Mouse (Mus musculus): ENCODE data around the gene Spsb3. TPM values are rescaled to one million over a fixed set of nuclear protein-coding genes. Genes with fewer than 3 reads are reported as not detected.
A peak's percentile ranks its signal among the peaks of the same experiment; 100 is the strongest.

Spsb3 gene
- polyA plus RNA-seq, 1 experiment, result 84.5 TPM

DNA sequence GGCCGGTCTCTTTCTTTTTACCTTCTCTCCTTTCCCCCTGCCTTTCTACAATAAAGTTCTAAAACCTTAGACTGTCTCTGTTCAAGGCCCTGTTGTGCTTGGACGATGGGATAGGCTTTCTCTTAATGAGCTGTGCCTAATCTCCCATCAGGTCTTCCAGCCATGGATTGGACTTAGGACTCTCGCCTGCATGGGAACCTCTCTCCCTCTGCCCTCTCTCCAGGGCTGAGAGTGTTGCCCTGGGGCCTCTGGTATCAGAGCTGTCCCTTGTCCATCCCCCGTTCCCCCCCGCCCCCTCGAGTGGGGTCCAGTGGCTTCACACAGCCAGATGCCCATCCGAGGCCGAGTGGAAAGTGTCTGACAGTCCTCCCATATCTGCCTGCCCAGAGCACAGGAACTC is 11.5 kb upstream of the Spsb3 start:
- DNase-seq (ENCODE audit: low read depth), result no peak
- TF ChIP-seq CTCF (IDR thresholded peaks at IDR 0.05; ENCODE audit: borderline replicate concordance, extremely low read depth, insufficient read depth, insufficient read length) (no peak), POLR2A (IDR thresholded peaks at IDR 0.05; ENCODE audit: borderline replicate concordance, extremely low read depth, insufficient read depth, insufficient read length, poor library complexity, severe bottlenecking) (no peak)

GRCm38 (mm10) chr17:24877336-24878116 is 8.9 kb upstream of the Spsb3 start:
- TF ChIP-seq POLR2A (IDR thresholded peaks at IDR 0.05; ENCODE audit: borderline replicate concordance, extremely low read depth, insufficient read depth, insufficient read length, poor library complexity, severe bottlenecking) (no peak), CTCF (IDR thresholded peaks at IDR 0.05; ENCODE audit: borderline replicate concordance, extremely low read depth, insufficient read depth, insufficient read length) (no peak)

DNA sequence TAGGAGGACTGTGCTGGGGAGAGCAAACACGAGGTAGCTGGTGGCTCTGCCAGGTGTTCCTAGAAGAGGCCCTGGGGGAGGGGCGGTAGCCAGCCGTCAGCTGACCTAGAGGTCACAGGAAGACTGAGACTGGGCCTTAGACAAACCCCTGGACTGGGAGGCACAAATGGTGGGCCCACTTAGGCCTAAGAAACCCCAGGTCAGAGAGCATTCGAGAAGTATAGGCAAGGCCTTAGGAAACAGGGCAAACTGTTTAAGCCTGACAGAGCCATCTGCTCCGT is 8.4 kb upstream of the Spsb3 start:
- TF ChIP-seq CTCF (IDR thresholded peaks at IDR 0.05; ENCODE audit: borderline replicate concordance, extremely low read depth, insufficient read depth, insufficient read length) (no peak), POLR2A (IDR thresholded peaks at IDR 0.05; ENCODE audit: borderline replicate concordance, extremely low read depth, insufficient read depth, insufficient read length, poor library complexity, severe bottlenecking) (no peak)
- no peak for DNase-seq (ENCODE audit: low read depth)

More at GRCm38 (mm10) chr17:24877336-24878116, 8.9 kb upstream of the Spsb3 start:
- no peak for DNase-seq (ENCODE audit: low read depth)

- TF ChIP-seq CTCF (IDR thresholded peaks at IDR 0.05; ENCODE audit: borderline replicate concordance, extremely low read depth, insufficient read depth, insufficient read length), result no peak
- TF ChIP-seq POLR2A (IDR thresholded peaks at IDR 0.05; ENCODE audit: borderline replicate concordance, extremely low read depth, insufficient read depth, insufficient read length, poor library complexity, severe bottlenecking), result no peak
- DNase-seq (ENCODE audit: low read depth), result no peak
Observed at GRCm38 (mm10) chr17:24878531-24878930, 7.9 kb upstream of the Spsb3 start.

- no peak for DNase-seq (ENCODE audit: low read depth)
- no peak for TF ChIP-seq POLR2A (IDR thresholded peaks at IDR 0.05; ENCODE audit: borderline replicate concordance, extremely low read depth, insufficient read depth, insufficient read length, poor library complexity, severe bottlenecking)
- peak; percentile 50; the same call in 1 of the 2 replicates for TF ChIP-seq CTCF (IDR thresholded peaks at IDR 0.05; ENCODE audit: borderline replicate concordance, extremely low read depth, insufficient read depth, insufficient read length)
Observed at GRCm38 (mm10) chr17:24881738-24882440, 4.6 kb upstream of the Spsb3 start.

DNA sequence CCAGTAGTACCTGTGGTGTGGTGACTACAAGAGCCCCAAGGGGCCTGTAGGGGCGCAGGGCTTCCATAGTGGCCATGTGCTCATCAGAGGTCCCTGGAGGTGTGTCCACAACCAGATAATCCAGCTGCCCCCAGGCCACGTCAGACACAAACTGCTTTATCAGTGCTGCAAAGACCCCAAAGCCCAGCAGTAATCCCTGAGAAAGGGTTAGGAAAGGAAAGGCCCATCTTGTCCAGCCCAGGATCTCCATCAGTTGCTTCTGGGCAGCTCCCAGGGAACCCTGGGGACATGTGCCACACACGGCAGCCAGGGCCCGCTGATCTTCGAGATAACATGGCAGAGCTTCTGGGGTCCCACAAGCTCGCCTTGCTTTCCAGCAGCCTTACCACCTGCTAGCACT is 2.1 kb upstream of the Spsb3 start:
- TF ChIP-seq POLR2A (IDR thresholded peaks at IDR 0.05; ENCODE audit: borderline replicate concordance, extremely low read depth, insufficient read depth, insufficient read length, poor library complexity, severe bottlenecking) (no peak), CTCF (IDR thresholded peaks at IDR 0.05; ENCODE audit: borderline replicate concordance, extremely low read depth, insufficient read depth, insufficient read length) (no peak)
- no peak for DNase-seq (ENCODE audit: low read depth)

DNA sequence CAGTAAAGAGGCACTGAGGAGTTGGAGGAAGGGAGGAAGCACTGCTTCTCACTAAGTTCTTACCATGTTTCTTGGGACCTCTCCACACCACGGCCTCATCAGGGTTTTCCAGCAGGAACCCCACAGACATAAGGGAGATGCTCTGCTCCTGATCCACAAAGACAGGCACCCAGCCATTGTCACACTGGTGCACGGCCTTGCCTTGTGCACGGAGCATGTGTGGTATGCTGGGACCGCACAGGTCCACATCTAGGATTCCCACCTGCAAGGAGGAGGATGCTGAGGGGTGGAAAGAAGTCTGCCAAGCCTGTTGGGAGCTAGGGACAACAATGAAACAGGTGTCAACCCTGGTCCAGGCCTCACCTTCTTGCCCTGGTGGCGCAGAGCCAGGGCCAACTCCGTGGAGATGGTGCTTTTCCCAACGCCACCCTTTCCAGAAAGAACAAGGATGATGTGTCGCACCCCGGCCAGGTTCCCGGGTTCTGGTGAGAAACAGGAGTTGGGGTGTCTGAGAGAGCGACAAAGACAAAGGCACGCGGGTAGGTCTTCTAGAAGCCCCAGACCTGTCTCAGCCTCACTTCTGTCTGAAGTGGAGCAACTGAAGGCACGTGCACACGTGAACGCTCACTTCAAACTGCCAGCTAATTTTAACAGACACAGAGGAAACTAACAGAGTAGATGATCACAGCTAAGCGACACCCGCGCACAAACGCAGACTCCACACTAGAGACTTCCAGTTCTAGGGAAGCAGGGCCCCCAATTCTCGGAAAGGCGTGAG is 898 bp upstream of the Spsb3 start:
- no peak for TF ChIP-seq POLR2A (IDR thresholded peaks at IDR 0.05; ENCODE audit: borderline replicate concordance, extremely low read depth, insufficient read depth, insufficient read length, poor library complexity, severe bottlenecking)
- no peak for TF ChIP-seq CTCF (IDR thresholded peaks at IDR 0.05; ENCODE audit: borderline replicate concordance, extremely low read depth, insufficient read depth, insufficient read length)

DNA sequence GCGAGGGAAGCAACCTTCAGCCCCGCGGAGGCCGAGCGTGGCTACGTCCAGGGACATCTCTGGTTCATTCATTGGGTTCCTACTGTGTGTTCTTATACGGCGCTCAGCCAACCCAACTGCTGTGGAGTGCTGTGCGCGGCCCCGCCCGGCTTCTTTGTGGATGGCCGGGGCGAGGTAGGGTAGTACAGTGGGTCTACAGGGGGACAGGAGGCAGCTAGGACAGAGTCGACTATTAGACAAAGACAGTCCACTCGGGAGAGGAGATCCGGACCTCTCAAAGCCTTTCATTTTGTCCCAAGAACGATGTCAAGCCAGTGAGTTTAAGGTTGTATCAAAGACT is 459 bp downstream of the Spsb3 start:
- TF ChIP-seq POLR2A (IDR thresholded peaks at IDR 0.05; ENCODE audit: borderline replicate concordance, extremely low read depth, insufficient read depth, insufficient read length, poor library complexity, severe bottlenecking), result no peak
- no peak for DNase-seq (ENCODE audit: low read depth)

More for the DNA sequence above, 898 bp upstream of the Spsb3 start:
- DNase-seq (ENCODE audit: low read depth), result no peak

- TF ChIP-seq CTCF (IDR thresholded peaks at IDR 0.05; ENCODE audit: borderline replicate concordance, extremely low read depth, insufficient read depth, insufficient read length), result no peak
- TF ChIP-seq POLR2A (IDR thresholded peaks at IDR 0.05; ENCODE audit: borderline replicate concordance, extremely low read depth, insufficient read depth, insufficient read length, poor library complexity, severe bottlenecking), result no peak
- no peak for DNase-seq (ENCODE audit: low read depth)
Observed at GRCm38 (mm10) chr17:24887291-24888080, 1.0 kb downstream of the Spsb3 start.

DNA sequence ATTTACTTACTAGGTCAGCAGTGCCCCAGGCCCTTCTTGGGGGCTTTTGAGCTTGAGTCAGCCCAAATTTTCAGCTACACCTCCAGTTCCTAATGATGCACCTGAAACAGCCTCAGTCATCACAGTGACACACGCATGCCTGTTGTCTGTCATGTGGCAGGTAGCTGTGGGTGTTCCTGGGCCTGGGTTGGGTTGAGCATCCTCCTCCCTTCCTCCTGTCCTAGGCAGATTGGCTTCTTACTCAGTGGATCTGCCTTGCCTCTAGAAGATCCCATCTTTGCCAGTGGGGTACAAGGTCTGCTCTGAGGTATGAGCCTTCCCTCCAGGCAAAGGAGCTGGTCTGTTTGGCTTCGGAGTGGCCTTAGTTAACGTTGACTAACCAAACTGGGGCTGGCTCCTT is 2.4 kb downstream of the Spsb3 start:
- TF ChIP-seq CTCF (IDR thresholded peaks at IDR 0.05; ENCODE audit: borderline replicate concordance, extremely low read depth, insufficient read depth, insufficient read length), result no peak
- TF ChIP-seq POLR2A (IDR thresholded peaks at IDR 0.05; ENCODE audit: borderline replicate concordance, extremely low read depth, insufficient read depth, insufficient read length, poor library complexity, severe bottlenecking), result no peak
- DNase-seq (ENCODE audit: low read depth), result no peak

Data from brain, embryonic 14.5 days (tissue).